Mouse (Mus musculus) frontal cortex, postnatal 10 days (tissue): Measurements from ENCODE around the gene Dnaaf2.
A peak's percentile ranks its signal among the peaks of the same experiment; 100 is the strongest.
"Not testable (repeated sequence)": the region's sequence is repeated elsewhere in the genome, so short reads cannot be mapped to it uniquely, and the experiment has no call there.

Experiments used
- DNase-seq, 2 experiments: peaks; one replicate each; pipeline ENCODE4 v3.0.0; 2022; ENCODE audit warnings: low spot score in 2 of 2, mixed read lengths in 1 of 2

Gene Dnaaf2

GRCm38 (mm10) chr12:69166861-69167581 lies 31.2 kb downstream of the Dnaaf2 start:
- DNase-seq: not testable (repeated sequence)

- DNase-seq: no peak
These were observed 33.3 kb downstream of the Dnaaf2 start for GRCm38 (mm10) chr12:69164904-69165303.

- DNase-seq: not testable (repeated sequence)
These were observed 34.6 kb downstream of the Dnaaf2 start for GRCm38 (mm10) chr12:69163586-69163985.

GRCm38 (mm10) chr12:69160677-69161076 lies 37.6 kb downstream of the Dnaaf2 start:
- not testable (repeated sequence) for DNase-seq

- no peak for DNase-seq
These were observed 38.7 kb downstream of the Dnaaf2 start for GRCm38 (mm10) chr12:69159578-69159940.

GRCm38 (mm10) chr12:69158765-69159577 lies 39.3 kb downstream of the Dnaaf2 start, which contains the start of gene Rps29:
Gene Rps29 (minus strand): TSS chr12:69159186.
- DNase-seq: peak; percentile 97 to 98

- DNase-seq: no peak
These were observed 39.9 kb downstream of the Dnaaf2 start for GRCm38 (mm10) chr12:69158366-69158764.

- no peak for DNase-seq
These were observed 41.1 kb downstream of the Dnaaf2 start for GRCm38 (mm10) chr12:69157107-69157506.

GRCm38 (mm10) chr12:69156436-69156835 lies 41.8 kb downstream of the Dnaaf2 start:
- no peak for DNase-seq

GRCm38 (mm10) chr12:69155923-69156322 lies 42.3 kb downstream of the Dnaaf2 start:
- no peak for DNase-seq

- no peak for DNase-seq
These were observed 48.2 kb downstream of the Dnaaf2 start for GRCm38 (mm10) chr12:69150049-69150448.

- DNase-seq: no peak
These were observed 51.0 kb downstream of the Dnaaf2 start for GRCm38 (mm10) chr12:69147166-69147735.

GRCm38 (mm10) chr12:69143460-69143859 lies 54.8 kb downstream of the Dnaaf2 start:
- no peak for DNase-seq

GRCm38 (mm10) chr12:69139841-69140240 lies 58.4 kb downstream of the Dnaaf2 start:
- DNase-seq: no peak

GRCm38 (mm10) chr12:69139201-69139600 lies 59.0 kb downstream of the Dnaaf2 start:
- no peak for DNase-seq
